Mouse (Mus musculus) splenic B cell, adult 2 months (primary cell): Measurements from ENCODE around the gene Galns.
"Not testable (repeated sequence)": the region's sequence is repeated elsewhere in the genome, so short reads cannot be mapped to it uniquely, and the experiment has no call there.

Experiments used
- DNase-seq: peaks from one replicate; pipeline ENCODE4 v3.0.0-alpha.2; 2011; ENCODE audit warnings: low read depth, low spot score
- H3K27me3 ChIP-seq: 2 replicates; pipeline ENCODE4 v1.6.1; 2012; ENCODE audit warnings: mild to moderate bottlenecking, low read length, moderate library complexity, mixed read lengths; ENCODE audit not compliant: control insufficient read depth, poor library complexity, insufficient read depth, severe bottlenecking
- H3K36me3 ChIP-seq: 2 replicates; pipeline ENCODE4 v1.6.1; 2012; ENCODE audit warnings: mild to moderate bottlenecking, low read length, moderate library complexity, mixed read lengths; ENCODE audit not compliant: control insufficient read depth, poor library complexity, insufficient read depth, severe bottlenecking

Gene Galns

DNA sequence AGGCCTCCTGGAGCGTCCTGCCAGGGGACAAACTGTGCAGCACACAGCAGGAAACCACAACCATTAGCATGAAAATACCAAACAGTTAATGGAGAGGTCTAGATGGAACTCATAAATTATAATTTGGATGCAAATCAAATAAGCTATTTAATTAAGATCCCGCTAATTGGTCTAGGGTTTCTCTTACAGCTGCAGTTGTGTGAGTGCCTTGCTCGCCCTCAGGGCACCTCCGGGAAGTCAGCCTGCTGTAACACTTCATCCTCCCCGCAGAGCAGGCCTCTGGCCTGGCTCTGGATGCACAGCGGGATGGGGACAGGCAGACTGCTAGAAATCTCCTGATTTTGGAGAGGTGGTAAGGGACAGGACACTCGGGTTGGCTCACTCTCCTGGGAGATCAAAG lies 25.1 kb downstream of the Galns start:
- H3K36me3 ChIP-seq = no peaks in the 10 kb centered on the region
- H3K27me3 ChIP-seq = no peaks in the 10 kb centered on the region
- no peak for DNase-seq

DNA sequence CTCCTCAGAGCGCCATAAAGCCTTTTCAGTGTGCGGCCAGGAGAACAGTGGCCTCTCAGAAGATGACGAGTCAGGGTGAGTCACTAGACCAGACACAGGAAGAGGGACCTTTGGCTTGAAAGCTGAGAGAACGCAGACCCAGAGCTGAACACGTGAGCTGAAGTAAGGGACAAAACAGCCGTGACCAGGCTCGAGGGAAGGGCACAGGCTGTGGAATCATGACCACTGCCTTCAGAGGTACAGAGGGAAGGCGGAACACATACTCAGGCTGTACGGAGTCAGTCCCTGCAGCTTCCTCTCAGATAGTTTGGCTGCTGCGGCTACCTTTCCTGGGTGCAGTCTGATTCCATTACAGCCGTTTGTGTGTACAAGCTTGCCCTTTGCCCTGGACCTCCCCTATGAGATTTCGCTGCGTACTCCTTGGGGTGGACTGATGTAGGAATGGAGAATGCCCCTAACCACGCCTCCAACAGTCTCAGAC lies 25.8 kb downstream of the Galns start:
- Histone ChIP-seq H3K36me3 (no peaks in the 10 kb centered on the region), H3K27me3 (no peaks in the 10 kb centered on the region)
- no peak for DNase-seq

DNA sequence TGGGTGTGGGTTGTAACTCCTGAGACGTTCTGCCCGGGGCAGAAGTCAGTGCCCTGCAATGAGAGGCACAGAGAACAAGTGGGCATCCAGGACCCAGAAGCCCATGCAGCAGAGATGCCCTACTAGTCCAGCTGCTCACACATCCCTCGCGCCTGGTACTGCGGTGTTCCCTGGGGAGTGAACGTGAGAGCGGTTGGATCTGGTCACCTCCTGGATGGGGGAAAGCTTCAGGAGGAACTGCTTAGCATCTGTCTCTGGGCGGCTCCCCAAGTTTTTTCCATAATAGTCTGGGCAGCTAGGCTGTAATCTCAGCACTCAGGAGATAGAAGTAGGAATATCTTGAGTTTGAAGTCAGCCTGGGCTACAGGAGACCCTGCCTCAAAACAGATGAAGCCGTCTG lies 26.3 kb downstream of the Galns start:
- H3K27me3 ChIP-seq = no peaks in the 10 kb centered on the region
- no peaks in the 10 kb centered on the region for H3K36me3 ChIP-seq
- DNase-seq = no peak

DNA sequence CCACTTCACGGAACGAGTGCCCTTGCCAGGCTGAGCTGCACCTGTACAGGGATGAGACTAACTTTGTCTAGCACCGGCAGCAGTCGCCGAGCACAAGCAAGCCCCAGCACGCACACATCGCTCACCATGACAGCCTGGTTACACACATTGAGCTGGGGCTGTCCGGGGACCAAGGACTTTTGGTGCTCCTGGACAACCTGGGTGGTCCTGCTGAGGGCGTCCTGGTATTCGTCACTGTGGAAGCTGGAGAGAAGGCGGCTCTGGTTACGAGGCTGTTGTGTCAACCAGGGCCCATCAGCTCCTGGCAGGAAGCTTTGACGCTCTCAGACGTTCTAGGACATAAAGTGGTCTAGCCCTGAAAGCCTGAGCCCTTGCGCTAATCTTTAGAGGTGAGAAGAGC lies 30.3 kb downstream of the Galns start:
- H3K27me3 ChIP-seq = no peaks in the 10 kb centered on the region
- H3K36me3 ChIP-seq = no peaks in the 10 kb centered on the region
- DNase-seq = no peak

DNA sequence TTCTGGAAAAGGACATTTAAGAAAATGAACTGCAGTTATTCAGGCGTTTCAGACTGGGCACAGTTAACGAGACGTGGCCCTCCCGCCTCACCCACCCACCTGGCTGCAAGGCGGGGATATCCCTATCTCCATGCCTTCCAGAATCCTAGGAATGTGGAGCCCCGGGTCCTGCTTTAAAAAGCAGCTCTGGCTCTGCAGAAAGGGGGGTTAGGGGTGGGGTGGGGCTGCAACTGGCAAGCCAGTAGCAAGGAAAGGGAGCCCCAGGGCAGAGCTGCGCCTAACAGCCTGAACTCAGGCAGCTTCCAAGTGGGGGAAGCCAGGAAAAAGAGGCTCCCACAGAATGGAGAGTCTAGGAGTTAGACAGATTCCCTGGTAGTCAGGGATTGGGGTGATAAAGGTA lies 32.1 kb downstream of the Galns start:
- Histone ChIP-seq H3K27me3 (no peaks in the 10 kb centered on the region), H3K36me3 (0 out of 2 replicates have a peak, but pooled peaks cover 2% of the 10 kb centered on the region)
- no peak for DNase-seq

DNA sequence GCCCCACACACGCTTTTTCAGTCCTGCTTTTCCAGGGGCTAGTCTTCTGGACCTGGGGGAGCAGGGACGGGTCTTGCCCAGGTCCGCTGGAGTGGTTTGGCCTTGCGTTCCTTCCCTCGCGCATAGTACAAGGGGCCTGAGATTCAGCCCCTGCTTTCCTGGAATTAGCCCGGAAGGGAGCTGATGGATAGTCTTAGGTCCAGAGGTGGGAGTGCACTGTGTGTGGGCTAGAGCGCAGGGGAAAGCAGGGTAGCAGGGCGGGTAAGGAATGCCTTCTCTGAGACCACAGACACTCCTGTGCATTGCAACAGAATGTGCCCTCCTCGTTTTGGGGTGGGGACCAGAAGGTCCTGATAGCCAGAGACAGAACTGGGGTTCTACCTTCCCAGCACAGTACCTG lies 34.1 kb downstream of the Galns start:
- DNase-seq = no peak
- Histone ChIP-seq H3K27me3 (no peaks in the 10 kb centered on the region), H3K36me3 (0 out of 2 replicates have a peak, but pooled peaks cover 5% of the 10 kb centered on the region)

DNA sequence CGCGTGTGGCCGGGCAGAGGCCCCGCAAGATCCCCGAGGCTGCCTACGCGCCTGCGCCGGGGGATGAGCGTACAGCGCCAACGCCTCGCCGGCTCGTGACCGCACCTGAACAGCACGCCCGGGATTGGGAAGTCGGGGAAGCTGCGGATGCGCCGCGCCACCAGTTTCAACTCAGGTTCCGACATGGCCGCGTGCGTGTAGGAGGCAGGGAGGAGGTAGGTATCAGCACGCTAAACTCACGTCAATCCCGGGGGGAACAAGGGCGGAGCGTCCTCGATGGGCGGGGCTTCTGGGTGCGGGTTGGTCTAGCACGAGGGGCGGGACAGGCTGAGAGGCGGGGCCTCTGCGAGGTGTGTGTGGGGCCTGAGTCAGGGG lies 34.6 kb downstream of the Galns start, which contains the start of gene Aprt:
Gene Aprt (minus strand): TSS at position 262 of the 375 bp plus-strand sequence.
- no peaks in the 10 kb centered on the region for H3K27me3 ChIP-seq
- peak; percentile 96 for DNase-seq
- peaks cover 8% of the 10 kb centered on the region; the same call in 1 of the 2 replicates for H3K36me3 ChIP-seq

DNA sequence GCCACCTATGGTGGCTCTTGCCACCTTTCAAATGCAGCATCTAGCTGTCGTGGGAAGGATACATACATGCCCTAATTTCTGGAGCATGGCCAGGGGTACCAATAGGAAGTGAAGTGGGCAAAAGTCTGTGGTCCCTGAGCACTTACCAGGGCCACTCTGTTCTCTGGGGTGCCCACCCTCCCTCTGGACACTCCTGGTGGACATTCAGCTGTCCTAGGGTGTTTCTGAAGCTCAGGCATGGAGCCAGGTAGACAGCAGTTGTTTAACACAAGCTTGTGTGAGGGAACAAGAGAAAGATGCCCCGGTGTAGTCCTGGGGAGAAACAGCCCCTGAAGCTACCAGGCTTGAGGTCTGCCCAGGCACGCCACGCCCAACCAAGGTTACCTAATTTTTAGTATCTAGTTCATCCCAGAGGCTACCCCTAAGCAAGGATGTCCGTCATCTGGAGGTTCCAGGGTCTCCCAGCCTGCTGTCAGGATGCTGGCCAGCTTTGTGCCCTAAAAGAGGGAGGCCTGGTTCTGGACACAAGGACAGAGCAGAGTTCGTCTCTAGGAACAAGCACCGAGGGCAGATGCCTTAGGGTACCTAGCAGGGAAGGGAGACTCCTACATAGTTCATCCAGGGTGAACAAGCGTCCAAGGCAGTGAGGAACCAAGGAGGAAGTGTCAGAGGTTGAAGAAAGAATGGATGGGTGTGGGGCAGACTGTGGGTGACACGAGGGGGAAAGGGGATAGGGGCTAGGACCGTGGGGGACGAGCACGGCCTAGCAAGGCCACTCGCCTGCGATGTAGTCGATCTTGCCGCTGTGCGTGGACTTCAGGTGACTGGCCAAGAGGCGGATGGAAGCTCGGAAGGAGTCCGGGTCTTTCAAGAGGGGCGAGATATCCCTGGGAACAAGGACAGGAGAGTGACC lies 35.3 kb downstream of the Galns start:
- H3K27me3 ChIP-seq = no peaks in the 10 kb centered on the region
- DNase-seq = no peak
- H3K36me3 ChIP-seq = peaks cover 9% of the 10 kb centered on the region; the same call in 1 of the 2 replicates

DNA sequence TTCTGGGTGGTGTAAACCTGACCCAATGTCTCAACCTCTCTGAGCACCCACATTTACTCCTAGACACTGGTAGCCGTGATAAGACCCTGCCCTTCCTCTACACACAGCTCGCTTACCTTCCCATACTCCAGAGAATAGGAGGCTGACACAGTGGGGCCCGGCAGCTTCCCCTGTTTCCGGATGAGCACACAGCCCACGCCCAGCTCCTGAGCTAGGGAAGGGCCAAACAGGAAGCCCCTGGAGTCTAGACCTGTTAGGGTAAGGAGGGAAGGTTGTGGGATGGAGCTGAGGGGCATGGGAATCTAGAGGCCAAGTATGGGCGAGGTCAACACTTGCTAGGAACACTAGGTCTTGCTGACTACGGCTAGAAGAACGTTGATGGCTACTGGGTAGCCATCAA lies 36.0 kb downstream of the Galns start:
- H3K36me3 ChIP-seq = peaks cover 9% of the 10 kb centered on the region; the same call in 1 of the 2 replicates
- H3K27me3 ChIP-seq = no peaks in the 10 kb centered on the region
- no peak for DNase-seq

DNA sequence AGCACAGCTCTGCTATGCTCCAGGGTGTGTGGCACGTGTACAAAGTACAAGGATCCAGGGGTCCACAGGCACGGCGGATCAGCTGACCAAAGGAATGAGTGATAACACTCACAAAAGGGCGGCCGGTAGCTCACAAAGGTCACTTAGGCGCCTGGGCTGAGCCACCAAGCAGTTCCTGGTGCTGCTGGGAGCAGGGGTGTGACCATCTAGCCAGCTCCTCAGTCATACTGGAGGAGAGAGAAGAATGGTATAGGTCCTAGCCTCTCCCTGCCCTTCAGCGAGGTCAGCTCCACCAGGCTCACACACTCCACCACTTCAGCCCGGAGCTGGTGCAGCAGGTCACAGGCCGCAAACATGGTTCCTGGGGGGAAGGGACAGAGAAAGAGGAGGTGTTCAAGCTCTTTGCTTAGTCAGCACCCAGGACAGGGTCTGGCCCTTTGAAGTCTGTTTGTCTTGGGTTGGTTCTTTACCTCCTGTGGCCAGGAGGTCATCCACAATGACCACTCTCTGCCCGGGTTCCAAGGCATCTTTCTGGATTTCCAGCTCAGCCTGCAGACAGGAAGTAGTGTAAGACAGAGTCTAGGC lies 36.5 kb downstream of the Galns start:
- Histone ChIP-seq H3K36me3 (peaks cover 9% of the 10 kb centered on the region; the same call in 1 of the 2 replicates), H3K27me3 (no peaks in the 10 kb centered on the region)
- no peak for DNase-seq

DNA sequence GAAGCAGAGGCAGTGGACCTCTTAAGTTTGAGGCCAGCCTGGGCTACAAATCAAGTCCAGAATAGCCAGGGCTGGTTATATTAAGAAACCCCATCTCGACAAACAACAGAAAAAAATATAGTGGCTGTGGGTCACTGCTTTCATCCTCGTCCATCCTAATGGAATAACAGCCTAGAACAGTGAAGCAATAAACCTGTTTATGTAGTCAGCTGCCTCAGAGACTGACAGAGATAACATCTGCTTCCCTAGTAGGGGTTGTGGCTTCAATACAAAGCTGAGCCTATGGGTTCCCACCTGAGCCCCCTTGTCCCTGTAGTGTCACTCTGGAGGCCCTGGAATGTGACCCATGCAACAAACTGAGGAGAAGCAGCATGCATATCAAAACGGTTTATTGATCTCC lies 37.0 kb downstream of the Galns start:
- peaks cover 9% of the 10 kb centered on the region; the same call in 1 of the 2 replicates for H3K36me3 ChIP-seq
- no peak for DNase-seq
- no peaks in the 10 kb centered on the region for H3K27me3 ChIP-seq

DNA sequence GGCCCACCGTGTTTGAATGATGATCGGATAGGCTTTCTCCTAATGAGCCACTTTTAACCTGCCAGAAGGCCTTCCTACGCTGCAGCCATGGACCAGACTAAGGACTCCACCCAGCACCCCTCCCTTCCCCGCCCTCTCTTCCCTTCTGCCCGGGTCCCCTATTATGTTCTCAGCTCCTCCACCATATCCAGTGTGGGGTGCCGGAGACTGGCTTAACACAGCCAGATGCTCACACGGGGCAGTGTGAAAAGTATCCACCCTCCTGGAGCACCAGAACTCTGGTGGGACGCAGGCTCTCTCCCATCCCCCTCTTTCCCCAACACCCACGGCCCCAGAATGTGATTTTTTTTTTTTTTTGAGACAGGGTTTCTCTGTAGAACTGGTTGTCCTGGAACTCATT lies 37.7 kb downstream of the Galns start:
- Histone ChIP-seq H3K27me3 (no peaks in the 10 kb centered on the region), H3K36me3 (peaks cover 9% of the 10 kb centered on the region; the same call in 1 of the 2 replicates)
- DNase-seq = no peak

DNA sequence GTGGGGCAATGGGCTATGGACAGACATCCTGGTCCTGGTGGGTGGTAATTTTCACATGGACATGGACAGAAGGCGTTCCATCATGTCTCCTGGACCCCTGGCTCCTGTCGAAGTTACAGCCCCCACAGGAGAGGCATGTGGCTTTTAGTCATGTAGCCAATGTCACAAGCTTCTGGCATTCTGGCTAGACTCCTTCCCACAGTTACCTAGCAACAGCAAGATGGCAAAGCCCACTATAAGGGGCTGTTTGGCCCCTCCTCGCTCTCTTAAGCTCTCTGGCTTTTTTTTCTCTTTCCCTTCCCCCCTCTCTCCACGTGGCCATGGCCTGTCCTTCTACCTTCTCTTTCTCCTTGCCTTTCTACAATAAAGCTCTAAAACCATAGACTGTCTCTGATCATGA lies 38.1 kb downstream of the Galns start:
- not testable (repeated sequence) for H3K27me3 ChIP-seq, DNase-seq, H3K36me3 ChIP-seq

DNA sequence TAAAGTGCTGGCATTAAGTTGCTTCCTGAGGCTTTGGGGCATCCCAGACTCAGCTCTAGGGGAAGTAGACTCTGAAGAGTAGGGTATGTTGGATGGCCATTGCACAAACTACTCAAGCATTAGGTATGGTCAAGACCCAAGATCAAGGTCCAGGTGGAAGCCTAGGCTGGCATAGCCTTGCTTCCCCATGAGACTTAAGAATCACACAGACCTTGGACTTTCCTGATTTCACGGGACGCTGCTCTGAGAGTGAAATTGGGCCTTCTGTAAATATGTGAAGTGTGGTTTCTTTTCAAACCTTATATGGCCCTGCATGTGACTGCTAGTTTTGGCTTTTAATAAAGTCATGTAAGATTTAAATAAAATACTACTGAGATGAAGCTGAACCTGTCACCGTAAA lies 38.5 kb downstream of the Galns start:
- no peak for DNase-seq
- Histone ChIP-seq H3K27me3 (no peaks in the 10 kb centered on the region), H3K36me3 (peaks cover 9% of the 10 kb centered on the region; the same call in 1 of the 2 replicates)

DNA sequence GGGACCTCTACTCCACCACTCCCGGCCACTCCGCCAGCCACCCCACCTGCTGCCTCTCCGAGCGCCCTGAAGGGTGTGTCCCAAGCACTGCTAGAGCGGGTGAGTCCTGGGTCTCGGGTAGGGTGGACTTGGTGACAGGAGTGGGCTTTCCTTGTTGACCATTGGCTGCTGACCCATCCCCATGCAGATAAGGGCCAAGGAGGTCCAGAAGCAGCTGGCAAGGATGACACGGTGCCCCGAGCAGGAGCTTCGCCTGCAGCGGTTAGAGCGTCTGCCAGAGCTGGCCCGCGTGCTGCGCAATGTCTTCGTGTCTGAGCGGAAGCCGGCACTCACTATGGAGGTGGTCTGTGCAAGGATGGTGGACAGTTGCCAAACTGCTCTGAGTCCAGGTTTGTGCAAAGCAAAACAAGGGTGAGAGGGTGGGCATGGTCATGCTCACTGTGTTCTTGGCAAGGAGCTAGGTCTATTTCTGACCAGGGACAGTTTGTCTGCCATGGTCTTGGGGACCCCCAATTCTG lies 39.5 kb downstream of the Galns start:
- peaks cover 9% of the 10 kb centered on the region; the same call in 1 of the 2 replicates for H3K36me3 ChIP-seq
- no peaks in the 10 kb centered on the region for H3K27me3 ChIP-seq
- no peak for DNase-seq
